ENCODE assay signal across 11 mouse cellular contexts in genomic region chr11:83421305-83421704, GRCm38 (mm10). TPM values are rescaled to one million over a fixed set of nuclear protein-coding genes. Genes with fewer than 3 reads are reported as not detected.
DNase-seq lines count a peak whose midpoint lies in the region; ATAC-seq and TF ChIP-seq lines count a peak whose summit lies in the region.
"Had no signal": no experiment of that assay in that cellular context is flagged by ENCODE, and none has a peak within 500 bp of the region (broad histone marks: within the 10 kb centered on the region; RNA-seq: fewer than 3 reads in every experiment).

No protein-coding gene starts in this region.

- H3K27me3 ChIP-seq in midbrain, embryonic 11.5 days (ENCODE audit: control insufficient read depth, insufficient read depth, low read length) = peaks cover 27% of the 10 kb centered on the region
- H3K27me3 ChIP-seq in midbrain, postnatal 0 days (ENCODE audit: insufficient read depth, low read length) = peaks cover 4% of the 10 kb centered on the region; the same call in 1 of the 2 replicates
- peaks cover 34% of the 10 kb centered on the region for H3K27me3 ChIP-seq in heart, postnatal 0 days (ENCODE audit: control insufficient read depth, insufficient read depth, low read length)
- peaks cover 25% of the 10 kb centered on the region for H3K27me3 ChIP-seq in lung, embryonic 14.5 days (ENCODE audit: insufficient read depth, low read length)
- H3K27me3 ChIP-seq in testis, adult 2 months (ENCODE audit: control insufficient read depth, insufficient read depth, low read length) = no peaks in the 10 kb centered on the region

- H3K9me3 ChIP-seq in midbrain, embryonic 11.5 days (ENCODE audit: control insufficient read depth, low read length) = no peaks in the 10 kb centered on the region
- H3K9me3 ChIP-seq in midbrain, postnatal 0 days (ENCODE audit: low read length) = no peaks in the 10 kb centered on the region
- no peaks in the 10 kb centered on the region for H3K9me3 ChIP-seq in heart, postnatal 0 days (replicated peaks; ENCODE audit: control insufficient read depth, low read length)
- H3K9me3 ChIP-seq in lung, embryonic 14.5 days (ENCODE audit: low read depth, low read length) = no peaks in the 10 kb centered on the region
- H3K9me3 ChIP-seq: embryonic facial prominence, embryonic 12.5 days; stomach, embryonic 15.5 days had no signal

- TF ChIP-seq CTCF in midbrain, postnatal 0 days (IDR thresholded peaks at IDR 0.05) = no peak
- no peak for TF ChIP-seq CTCF in heart, postnatal 0 days (IDR thresholded peaks at IDR 0.05; ENCODE audit: low read depth)
- no peak for TF ChIP-seq CTCF in lung, embryonic 14.5 days (IDR thresholded peaks at IDR 0.05; ENCODE audit: low read depth)
- TF ChIP-seq CTCF in testis, adult 2 months (IDR thresholded peaks at IDR 0.05; ENCODE audit: control insufficient read depth, insufficient read depth, insufficient replicate concordance, low read depth, low read length) = no peak

- no peak for TF ChIP-seq EP300 in heart, postnatal 0 days (IDR thresholded peaks at IDR 0.05; ENCODE audit: low read depth)

- no peaks in the 10 kb centered on the region for H3K36me3 ChIP-seq in midbrain, embryonic 11.5 days (ENCODE audit: control insufficient read depth, insufficient read depth, low read length)
- peaks cover 2% of the 10 kb centered on the region; the same call in 1 of the 2 replicates for H3K36me3 ChIP-seq in midbrain, postnatal 0 days (ENCODE audit: insufficient read depth, low read length)
- no peaks in the 10 kb centered on the region for H3K36me3 ChIP-seq in heart, postnatal 0 days (replicated peaks; ENCODE audit: control insufficient read depth, insufficient read depth, low read length)
- H3K36me3 ChIP-seq in lung, embryonic 14.5 days (ENCODE audit: insufficient read depth) = no peaks in the 10 kb centered on the region
- no peaks in the 10 kb centered on the region for H3K36me3 ChIP-seq in testis, adult 2 months (ENCODE audit: control insufficient read depth, insufficient read depth, low read length)
- H3K36me3 ChIP-seq: embryonic facial prominence, embryonic 12.5 days; stomach, embryonic 15.5 days had no signal

- no peaks in the 10 kb centered on the region for H3K4me1 ChIP-seq in midbrain, embryonic 11.5 days (ENCODE audit: control insufficient read depth, insufficient read depth, low read length)
- H3K4me1 ChIP-seq in midbrain, postnatal 0 days (ENCODE audit: insufficient read depth, low read length) = no peaks in the 10 kb centered on the region
- H3K4me1 ChIP-seq in heart, postnatal 0 days (ENCODE audit: control insufficient read depth, insufficient read depth) = no peaks in the 10 kb centered on the region
- no peaks in the 10 kb centered on the region for H3K4me1 ChIP-seq in lung, embryonic 14.5 days (ENCODE audit: insufficient read depth)
- H3K4me1 ChIP-seq in testis, adult 2 months (ENCODE audit: control insufficient read depth, insufficient read depth, low read length) = peaks cover 3% of the 10 kb centered on the region
- H3K4me1 ChIP-seq: stomach, embryonic 15.5 days had no signal

- H3K4me2 ChIP-seq in midbrain, embryonic 11.5 days = no peak overlapping the region
- H3K4me2 ChIP-seq in midbrain, postnatal 0 days (ENCODE audit: low read depth, low read length, poor library complexity, severe bottlenecking) = no peak overlapping the region
- no peak overlapping the region for H3K4me2 ChIP-seq in heart, postnatal 0 days (ENCODE audit: low read depth, low read length)
- H3K4me2 ChIP-seq in lung, embryonic 14.5 days = no peak overlapping the region
- H3K4me2 ChIP-seq: embryonic facial prominence, embryonic 12.5 days; stomach, embryonic 15.5 days had no signal

- no peak overlapping the region for H3K27ac ChIP-seq in midbrain, embryonic 11.5 days (ENCODE audit: low read depth, low read length)
- no peak overlapping the region for H3K27ac ChIP-seq in midbrain, postnatal 0 days (ENCODE audit: low read depth, low read length)
- H3K27ac ChIP-seq in heart, postnatal 0 days (ENCODE audit: low read depth) = no peak overlapping the region
- H3K27ac ChIP-seq in lung, embryonic 14.5 days (ENCODE audit: low read depth) = no peak overlapping the region
- no peak overlapping the region for H3K27ac ChIP-seq in testis, adult 2 months (ENCODE audit: control insufficient read depth, insufficient read depth, low read depth, low read length)
- H3K27ac ChIP-seq: embryonic facial prominence, embryonic 12.5 days; stomach, embryonic 15.5 days had no signal

- ATAC-seq in midbrain, embryonic 11.5 days (ENCODE audit: low FRiP score) = no peak
- ATAC-seq in midbrain, postnatal 0 days (ENCODE audit: low FRiP score) = no peak
- ATAC-seq in heart, postnatal 0 days (ENCODE audit: insufficient read depth, low read depth) = peak; percentile 28; the same call in 1 of the 2 replicates
- no peak for ATAC-seq in lung, embryonic 14.5 days (ENCODE audit: insufficient read depth)
- ATAC-seq in inflammation-experienced regulatory T-cells, adult 6 months = no peak

- no peak for TF ChIP-seq POLR2A in testis, adult 2 months (IDR thresholded peaks at IDR 0.05; ENCODE audit: control insufficient read depth, low read depth, low read length)

- 5% methylated on average over 9 of the region's 9 CpGs for WGBS in midbrain, embryonic 11.5 days
- 9% methylated on average over 9 of the region's 9 CpGs for WGBS in midbrain, postnatal 0 days
- WGBS in heart, postnatal 0 days = under 1% methylated on average over 9 of the region's 9 CpGs
- 3% methylated on average over 9 of the region's 9 CpGs for WGBS in lung, embryonic 14.5 days

- no peak overlapping the region for H3K9ac ChIP-seq in midbrain, embryonic 11.5 days (ENCODE audit: low read length)
- H3K9ac ChIP-seq in midbrain, postnatal 0 days (replicated peaks; ENCODE audit: low read length, poor library complexity, severe bottlenecking) = no peak overlapping the region
- no peak overlapping the region for H3K9ac ChIP-seq in heart, postnatal 0 days (replicated peaks; ENCODE audit: low read depth, low read length)
- H3K9ac ChIP-seq in lung, embryonic 14.5 days = no peak overlapping the region
- H3K9ac ChIP-seq: embryonic facial prominence, embryonic 12.5 days; stomach, embryonic 15.5 days had no signal

- DNase-seq in midbrain, embryonic 11.5 days (ENCODE audit: low spot score, missing footprints) = peak; percentile 92
- DNase-seq in midbrain, postnatal 0 days (ENCODE audit: low spot score) = no peak
- DNase-seq in adrenal gland, adult 8-10 months = peak; percentile 44
- peak; percentile 71 for DNase-seq in heart, postnatal 0 days (ENCODE audit: low spot score)
- peak; percentile 93 for DNase-seq in lung, embryonic 14.5 days
- no peak for DNase-seq in layer of hippocampus, adult 9-11 months

- H3K4me3 ChIP-seq in midbrain, embryonic 11.5 days (ENCODE audit: low read depth, low read length) = no peak overlapping the region
- no peak overlapping the region for H3K4me3 ChIP-seq in midbrain, postnatal 0 days (ENCODE audit: low read depth, low read length)
- H3K4me3 ChIP-seq in heart, postnatal 0 days (ENCODE audit: low read depth, low read length) = no peak overlapping the region
- H3K4me3 ChIP-seq in lung, embryonic 14.5 days (ENCODE audit: low read depth, low read length) = no peak overlapping the region
- peak overlapping the region; percentile 35 for H3K4me3 ChIP-seq in testis, adult 2 months (ENCODE audit: control insufficient read depth, low read depth, low read length)
- H3K4me3 ChIP-seq: embryonic facial prominence, embryonic 12.5 days; stomach, embryonic 15.5 days had no signal

RNA-seq across cellular contexts. Expression of gene Gas2l2, which starts 8.0 kb away (rescaled TPM):
- polyA plus RNA-seq in midbrain, embryonic 11.5 days (2014; fragmentation: Nextera tagmentation; extraction: Ambion mirVana) = 0.12 TPM in 1 of 2 replicates, not detected in the other
- total RNA-seq in midbrain, postnatal 0 days (2014; rRNA removed) = 0.44 and 0.85 TPM in 2 replicates
- polyA plus RNA-seq in midbrain, postnatal 0 days (2015; fragmentation: Nextera tagmentation; extraction: Ambion mirVana) = 0.52 and 0.67 TPM in 2 replicates
- total RNA-seq in adrenal gland, adult 8-10 months (2022) = under 1 TPM in 1 of 4 experiments, not detected in 3; 0.19 TPM
- not detected in 2 replicates for total RNA-seq in heart, postnatal 0 days (2014; rRNA removed; ENCODE audit: low replicate concordance)
- 0.15 TPM in 1 of 2 replicates, not detected in the other for polyA plus RNA-seq in heart, postnatal 0 days (2015; fragmentation: Nextera tagmentation; extraction: Ambion mirVana)
- not detected in 2 replicates for polyA plus RNA-seq in lung, embryonic 14.5 days (2014; fragmentation: Nextera tagmentation; extraction: Ambion mirVana)
- 0.08 TPM in 1 of 2 replicates, not detected in the other for polyA plus RNA-seq in testis, adult 2 months (2012; rRNA removed)
- not detected for polyA plus RNA-seq in inflammation-experienced regulatory T-cells, adult 6 months (2017; shearing (Covaris generic))
- polyA plus RNA-seq: liver, embryonic 16.5 days; stomach, embryonic 15.5 days had no signal

RNA-seq across cellular contexts. Expression of gene Rasl10b, which starts 12.4 kb away (rescaled TPM):
- polyA plus RNA-seq in midbrain, embryonic 11.5 days (2014; fragmentation: Nextera tagmentation; extraction: Ambion mirVana) = 3.0 and 4.6 TPM in 2 replicates
- 110 and 126 TPM in 2 replicates for total RNA-seq in midbrain, postnatal 0 days (2014; rRNA removed)
- polyA plus RNA-seq in midbrain, postnatal 0 days (2015; fragmentation: Nextera tagmentation; extraction: Ambion mirVana) = 43.9 and 44.3 TPM in 2 replicates
- 10 to 100 TPM; 15.9 to 21.1 (median 17.8) TPM for total RNA-seq in adrenal gland, adult 8-10 months (2022)
- total RNA-seq in heart, postnatal 0 days (2014; rRNA removed; ENCODE audit: low replicate concordance) = 31.1 and 45.3 TPM in 2 replicates
- polyA plus RNA-seq in heart, postnatal 0 days (2015; fragmentation: Nextera tagmentation; extraction: Ambion mirVana) = 7.9 and 9.2 TPM in 2 replicates
- polyA plus RNA-seq in lung, embryonic 14.5 days (2014; fragmentation: Nextera tagmentation; extraction: Ambion mirVana) = 0.88 and 1.3 TPM in 2 replicates
- 2.0 and 2.1 TPM in 2 replicates for polyA plus RNA-seq in testis, adult 2 months (2012; rRNA removed)
- not detected for polyA plus RNA-seq in inflammation-experienced regulatory T-cells, adult 6 months (2017; shearing (Covaris generic))

RNA-seq across cellular contexts. Expression of gene 1700020L24Rik, which starts 16.2 kb away (rescaled TPM):
- 0.89 TPM in 1 of 2 replicates, not detected in the other for polyA plus RNA-seq in midbrain, embryonic 11.5 days (2014; fragmentation: Nextera tagmentation; extraction: Ambion mirVana)
- not detected in 2 replicates for total RNA-seq in midbrain, postnatal 0 days (2014; rRNA removed)
- polyA plus RNA-seq in midbrain, postnatal 0 days (2015; fragmentation: Nextera tagmentation; extraction: Ambion mirVana) = 0.57 and 0.79 TPM in 2 replicates
- total RNA-seq in adrenal gland, adult 8-10 months (2022) = under 1 TPM in 1 of 4 experiments, not detected in 3; 0.89 TPM
- total RNA-seq in heart, postnatal 0 days (2014; rRNA removed; ENCODE audit: low replicate concordance) = 4.2 TPM in 1 of 2 replicates, not detected in the other
- 0.81 and 1.1 TPM in 2 replicates for polyA plus RNA-seq in heart, postnatal 0 days (2015; fragmentation: Nextera tagmentation; extraction: Ambion mirVana)
- polyA plus RNA-seq in lung, embryonic 14.5 days (2014; fragmentation: Nextera tagmentation; extraction: Ambion mirVana) = 0.23 and 0.64 TPM in 2 replicates
- 256 and 289 TPM in 2 replicates for polyA plus RNA-seq in testis, adult 2 months (2012; rRNA removed)
- 1 to 10 TPM in 1 of 3 experiments, under 1 TPM in 1, not detected in 1; 0.48 to 1.6 TPM for polyA plus RNA-seq in inflammation-experienced regulatory T-cells, adult 6 months (2017; shearing (Covaris generic))

RNA-seq across cellular contexts. Expression of gene Mmp28, which starts 41.6 kb away (rescaled TPM):
- 3.6 and 4.0 TPM in 2 replicates for polyA plus RNA-seq in midbrain, embryonic 11.5 days (2014; fragmentation: Nextera tagmentation; extraction: Ambion mirVana)
- total RNA-seq in midbrain, postnatal 0 days (2014; rRNA removed) = 5.4 and 5.5 TPM in 2 replicates
- 1.2 and 1.4 TPM in 2 replicates for polyA plus RNA-seq in midbrain, postnatal 0 days (2015; fragmentation: Nextera tagmentation; extraction: Ambion mirVana)
- total RNA-seq in adrenal gland, adult 8-10 months (2022) = 10 to 100 TPM; 15.5 to 19.1 (median 17.8) TPM
- total RNA-seq in heart, postnatal 0 days (2014; rRNA removed; ENCODE audit: low replicate concordance) = 7.8 and 24.7 TPM in 2 replicates
- polyA plus RNA-seq in heart, postnatal 0 days (2015; fragmentation: Nextera tagmentation; extraction: Ambion mirVana) = 3.7 and 4.3 TPM in 2 replicates
- polyA plus RNA-seq in lung, embryonic 14.5 days (2014; fragmentation: Nextera tagmentation; extraction: Ambion mirVana) = 2.1 TPM in 2 replicates
- 0.58 and 0.93 TPM in 2 replicates for polyA plus RNA-seq in testis, adult 2 months (2012; rRNA removed)
- not detected for polyA plus RNA-seq in inflammation-experienced regulatory T-cells, adult 6 months (2017; shearing (Covaris generic))

RNA-seq across cellular contexts. Expression of gene Taf15, which starts 51.6 kb away (rescaled TPM):
- 8.5 and 10.6 TPM in 2 replicates for polyA plus RNA-seq in midbrain, embryonic 11.5 days (2014; fragmentation: Nextera tagmentation; extraction: Ambion mirVana)
- total RNA-seq in midbrain, postnatal 0 days (2014; rRNA removed) = 18.2 and 30.6 TPM in 2 replicates
- 6.5 and 9.6 TPM in 2 replicates for polyA plus RNA-seq in midbrain, postnatal 0 days (2015; fragmentation: Nextera tagmentation; extraction: Ambion mirVana)
- total RNA-seq in adrenal gland, adult 8-10 months (2022) = 10 to 100 TPM; 58.3 to 80.5 (median 68.7) TPM
- total RNA-seq in heart, postnatal 0 days (2014; rRNA removed; ENCODE audit: low replicate concordance) = 1.6 and 6.0 TPM in 2 replicates
- 4.2 and 4.7 TPM in 2 replicates for polyA plus RNA-seq in heart, postnatal 0 days (2015; fragmentation: Nextera tagmentation; extraction: Ambion mirVana)
- polyA plus RNA-seq in lung, embryonic 14.5 days (2014; fragmentation: Nextera tagmentation; extraction: Ambion mirVana) = 14.4 and 14.7 TPM in 2 replicates
- polyA plus RNA-seq in testis, adult 2 months (2012; rRNA removed) = 32.4 and 49.6 TPM in 2 replicates
- polyA plus RNA-seq in inflammation-experienced regulatory T-cells, adult 6 months (2017; shearing (Covaris generic)) = 10 to 100 TPM; 17.8 to 20.6 (median 19.4) TPM

Comparison
In these comparisons a context has a peak if more than half of its experiments do, and no peak if none do; other contexts are left out.
1. DNase-seq: peak in midbrain, embryonic 11.5 days (single experiment), adrenal gland, adult 8-10 months (single experiment), heart, postnatal 0 days (single experiment) and lung, embryonic 14.5 days (single experiment); none in midbrain, postnatal 0 days (single experiment) and layer of hippocampus, adult 9-11 months (single experiment).
2. RNA of gene 1700020L24Rik, which starts 16.2 kb away (polyA plus RNA-seq): 256 to 289 TPM in testis, adult 2 months; 0.81 to 1.1 TPM in heart, postnatal 0 days, 0.89 TPM in midbrain, embryonic 11.5 days, 0.23 to 0.64 TPM in lung, embryonic 14.5 days, 0.57 to 0.79 TPM in midbrain, postnatal 0 days and 0.48 to 1.6 TPM in inflammation-experienced regulatory T-cells, adult 6 months; every median in the first group is over 10 times any median in the second.